Mouse (Mus musculus) neural tube, embryonic 12.5 days (tissue): ENCODE data around the gene Hoxa2. TPM values are rescaled to one million over a fixed set of nuclear protein-coding genes. Genes with fewer than 3 reads are reported as not detected.
A peak's percentile ranks its signal among the peaks of the same experiment; 100 is the strongest.

Experiments
- ATAC-seq: fragments of 200-750 bp; cut with Nextera tagmentation; 2 replicates; pipeline ENCODE4 v1.8.0; 2017; ENCODE audit warnings: low read depth, mild to moderate bottlenecking, moderate TSS enrichment, moderate library complexity; ENCODE audit not compliant: low FRiP score
- H3K27ac ChIP-seq: fragments of 300-500 bp; sonication (generic); 2 replicates; pipeline ENCODE4 v1.5.1; 2016
- H3K27me3 ChIP-seq: fragments of 300-500 bp; sonication (generic); replicated peaks from 2 replicates; pipeline ENCODE4 v1.6.1; 2016; ENCODE audit warnings: mild to moderate bottlenecking
- H3K36me3 ChIP-seq: fragments of 300-500 bp; sonication (generic); 2 replicates; pipeline ENCODE4 v1.6.1; 2016; ENCODE audit warnings: mild to moderate bottlenecking
- H3K4me1 ChIP-seq: fragments of 300-500 bp; sonication (generic); 2 replicates; pipeline ENCODE4 v1.6.1; 2016
- H3K4me2 ChIP-seq: fragments of 300-500 bp; sonication (generic); replicated peaks from 2 replicates; pipeline ENCODE4 v1.6.1; 2016; ENCODE audit warnings: mild to moderate bottlenecking
- H3K4me3 ChIP-seq: fragments of 300-500 bp; sonication (generic); 2 replicates; pipeline ENCODE4 v1.5.1; 2016
- H3K9ac ChIP-seq: fragments of 300-500 bp; sonication (generic); 2 replicates; pipeline ENCODE4 v1.6.1; 2016; ENCODE audit warnings: mild to moderate bottlenecking
- H3K9me3 ChIP-seq: fragments of 300-500 bp; sonication (generic); 2 replicates; pipeline ENCODE4 v1.6.1; 2016; ENCODE audit warnings: mild to moderate bottlenecking
- WGBS: fragments of 180-500 bp; shearing (Covaris S2); methylation state at CpG from one replicate; pipeline ENCODE4 v1.1.7; 2016; 5-methylcytosine and 5-hydroxymethylcytosine counted together
- polyA plus RNA-seq: library from polyadenylated mRNA; unstranded; fragments of >200 nt; fragmentation: Nextera tagmentation; extraction: Ambion mirVana; gene quantifications from 2 replicates; pipeline ENCODE4 v1.2.1, GENCODE M21; 2016

Hoxa2 gene
- polyA plus RNA-seq, 1 experiment from 2014 or later: 25.6 TPM

DNA sequence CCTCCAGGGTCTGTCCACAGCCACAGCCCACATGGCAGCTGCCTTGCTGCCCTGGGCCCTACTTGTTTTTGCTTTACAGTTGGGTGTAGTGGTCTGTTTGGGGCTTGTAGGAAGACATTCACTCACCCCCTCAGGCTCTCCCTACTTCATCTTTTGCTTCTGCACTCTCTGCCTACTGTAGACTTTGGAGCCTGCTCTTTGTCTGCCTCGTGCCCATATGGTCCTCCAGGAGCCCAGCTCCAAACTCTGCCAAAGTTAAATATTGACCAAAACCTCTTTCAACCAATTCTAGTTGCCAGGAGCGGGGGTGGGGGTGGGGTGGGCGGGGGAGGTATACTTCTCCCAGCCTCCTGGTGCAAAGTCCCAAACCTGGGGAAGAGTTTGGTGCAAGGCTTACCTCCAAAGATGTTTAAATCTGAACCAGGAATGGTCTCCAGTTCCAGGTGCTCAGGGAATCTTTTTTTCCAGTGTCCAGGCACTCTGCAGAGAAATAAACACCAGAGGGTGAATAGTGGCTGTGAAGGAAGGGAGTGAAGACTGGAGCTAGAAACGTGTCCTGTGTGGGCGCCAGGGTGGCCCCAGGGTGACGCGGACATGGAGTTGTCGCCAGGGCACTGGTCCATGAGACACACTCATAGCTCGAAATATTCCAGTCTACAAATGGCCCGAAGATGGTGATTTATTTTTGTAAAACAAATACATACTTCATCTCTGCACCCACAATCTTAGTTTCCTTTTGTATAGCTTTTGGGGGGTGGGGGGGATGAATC is 18.9 kb upstream of the Hoxa2 start:
- Histone ChIP-seq H3K27me3 (no peaks in the 10 kb centered on the region), H3K4me2 (peak overlapping the region; percentile 99), H3K9ac (peak overlapping the region; percentile 33), H3K4me3 (no peak overlapping the region), H3K9me3 (no peaks in the 10 kb centered on the region), H3K36me3 (peaks cover 14% of the 10 kb centered on the region), H3K27ac (peak overlapping the region; percentile 77), H3K4me1 (peaks cover 99% of the 10 kb centered on the region)
- ATAC-seq: no peak
- WGBS: 10% methylated on average over 10 of the region's 10 CpGs

DNA sequence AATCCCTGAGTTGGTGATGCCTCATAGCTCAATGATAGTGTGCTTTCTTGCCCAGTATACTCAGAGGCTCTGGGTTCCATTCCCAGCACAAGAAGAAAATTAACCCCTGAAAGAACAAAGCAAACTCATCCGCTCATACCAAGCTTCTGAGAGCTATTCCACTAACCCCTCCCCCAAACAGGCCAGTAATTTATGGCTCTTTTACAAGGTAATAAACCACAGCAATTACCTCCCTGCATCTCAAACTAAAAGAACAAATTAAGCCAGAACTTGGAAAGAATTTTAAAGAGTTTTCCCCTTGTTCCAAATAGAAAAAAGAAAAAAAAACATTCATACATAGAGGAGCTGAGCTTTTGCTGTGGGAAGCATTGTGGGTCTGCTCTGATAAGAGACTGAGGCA is 18.2 kb upstream of the Hoxa2 start:
- peak overlapping the region; percentile 77; the same call in 1 of the 2 replicates for H3K27ac ChIP-seq
- no peaks in the 10 kb centered on the region for H3K9me3 ChIP-seq
- no peak overlapping the region for H3K4me3 ChIP-seq
- peak overlapping the region; percentile 33; the same call in 1 of the 2 replicates for H3K9ac ChIP-seq
- peak overlapping the region; percentile 99 for H3K4me2 ChIP-seq
- H3K36me3 ChIP-seq: peaks cover 14% of the 10 kb centered on the region
- H3K27me3 ChIP-seq: no peaks in the 10 kb centered on the region
- no peak for ATAC-seq
- 21% methylated on average over 1 of the region's 1 CpGs for WGBS
- peaks cover 98% of the 10 kb centered on the region for H3K4me1 ChIP-seq

DNA sequence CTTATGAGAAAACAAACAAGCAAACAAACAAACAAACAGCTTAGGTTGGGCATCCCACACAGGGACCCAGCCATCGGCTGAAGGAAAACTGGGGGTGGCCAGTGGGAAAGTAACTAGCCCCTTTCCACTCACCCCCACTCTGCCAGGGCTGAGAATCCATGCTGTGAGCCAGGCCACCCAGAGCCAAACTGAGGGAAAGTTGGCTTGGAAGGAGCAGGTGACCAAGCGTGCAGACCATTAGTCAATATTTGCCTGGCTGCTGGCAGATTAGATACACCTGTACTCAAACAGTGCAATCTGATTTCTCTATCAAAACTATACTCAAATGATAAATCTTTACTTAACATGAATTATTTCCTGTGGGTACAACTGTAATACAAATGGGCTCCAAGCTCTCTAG is 17.4 kb upstream of the Hoxa2 start:
- WGBS: 16% methylated on average over 2 of the region's 2 CpGs
- Histone ChIP-seq H3K4me3 (no peak overlapping the region), H3K9me3 (no peaks in the 10 kb centered on the region), H3K36me3 (peaks cover 14% of the 10 kb centered on the region), H3K4me1 (peaks cover 98% of the 10 kb centered on the region), H3K9ac (0 out of 2 replicates have a peak overlapping the region, but pooled peaks have one; percentile 4), H3K4me2 (peak overlapping the region; percentile 99), H3K27me3 (no peaks in the 10 kb centered on the region), H3K27ac (no peak overlapping the region)
- ATAC-seq: no peak

DNA sequence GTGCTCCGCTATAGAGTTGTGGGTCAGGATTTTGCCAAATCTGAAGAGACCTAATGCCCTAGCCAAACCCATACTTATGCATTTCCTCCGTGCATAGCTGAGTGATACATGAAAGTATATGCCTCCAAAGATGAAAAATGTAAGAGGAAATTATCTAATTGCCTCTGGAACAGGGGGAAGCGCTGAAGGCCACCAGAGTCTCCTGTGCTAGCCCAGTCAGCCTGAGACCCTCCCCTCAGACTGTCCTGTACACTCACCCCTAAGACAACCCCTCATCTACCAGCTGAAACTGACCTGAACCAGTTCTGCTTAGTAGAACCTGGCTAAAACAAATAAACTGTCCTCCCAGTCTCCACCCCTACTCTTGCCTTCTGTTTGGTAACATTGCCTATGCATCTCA is 16.1 kb upstream of the Hoxa2 start:
- peak overlapping the region; percentile 99 for H3K4me2 ChIP-seq
- peak overlapping the region; percentile 78 for H3K4me3 ChIP-seq
- 9% methylated on average over 3 of the region's 3 CpGs for WGBS
- ATAC-seq: no peak
- H3K4me1 ChIP-seq: peaks cover 93% of the 10 kb centered on the region
- peaks cover 14% of the 10 kb centered on the region for H3K36me3 ChIP-seq
- peak overlapping the region; percentile 100 for H3K27ac ChIP-seq
- H3K27me3 ChIP-seq: no peaks in the 10 kb centered on the region
- peak overlapping the region; percentile 93 for H3K9ac ChIP-seq
- H3K9me3 ChIP-seq: no peaks in the 10 kb centered on the region

DNA sequence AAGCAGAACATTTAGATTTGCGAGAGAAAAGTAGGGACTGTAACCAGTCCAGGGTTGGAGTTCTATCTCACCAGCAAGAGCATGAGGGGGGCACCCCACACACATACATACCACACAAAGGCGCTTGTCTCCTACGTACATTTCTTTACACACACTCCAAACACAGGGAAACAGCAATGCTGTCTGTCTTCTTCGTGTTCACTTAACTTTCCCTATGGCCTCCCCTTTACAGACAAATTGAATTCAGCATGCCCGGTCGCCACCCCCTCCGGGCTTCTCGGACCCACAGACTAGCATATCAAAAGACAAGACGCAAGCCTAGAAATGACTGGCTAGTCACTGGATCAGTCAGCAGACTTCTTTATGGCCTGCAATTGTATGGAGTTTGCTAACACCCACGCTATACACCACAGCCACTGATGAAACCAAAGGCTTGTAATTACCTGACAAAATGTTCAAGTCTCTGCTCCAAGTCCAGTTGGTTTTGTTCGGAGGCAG is 15.6 kb upstream of the Hoxa2 start:
- peaks cover 14% of the 10 kb centered on the region for H3K36me3 ChIP-seq
- H3K4me2 ChIP-seq: peak overlapping the region; percentile 99
- H3K4me3 ChIP-seq: peak overlapping the region; percentile 78
- H3K27ac ChIP-seq: peak overlapping the region; percentile 100
- 3% methylated on average over 11 of the region's 11 CpGs for WGBS
- no peak for ATAC-seq
- no peaks in the 10 kb centered on the region for H3K9me3 ChIP-seq
- peaks cover 92% of the 10 kb centered on the region for H3K4me1 ChIP-seq
- H3K9ac ChIP-seq: peak overlapping the region; percentile 93
- no peaks in the 10 kb centered on the region for H3K27me3 ChIP-seq

DNA sequence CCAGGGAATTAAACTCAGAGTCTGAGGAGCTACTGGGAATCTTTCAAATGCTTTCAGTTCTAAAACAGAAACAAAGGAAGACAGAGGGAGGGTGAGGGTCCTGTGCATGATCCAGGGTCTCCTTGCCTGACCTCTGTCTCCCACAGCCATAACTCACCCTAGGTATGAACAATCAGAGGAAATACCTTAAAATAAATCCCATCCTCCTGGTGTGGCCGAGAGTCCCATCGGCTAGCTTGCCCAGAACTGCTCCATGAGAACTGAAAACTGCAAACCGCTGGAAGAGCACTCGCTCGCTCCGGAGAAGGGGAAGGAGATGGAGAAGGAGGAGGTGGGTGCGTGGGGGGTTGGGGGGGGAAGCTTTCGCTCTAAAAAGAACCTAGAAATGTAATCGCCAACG is 15.1 kb upstream of the Hoxa2 start:
- ATAC-seq: no peak
- Histone ChIP-seq H3K36me3 (peaks cover 14% of the 10 kb centered on the region), H3K9ac (peak overlapping the region; percentile 93), H3K27ac (peak overlapping the region; percentile 100), H3K4me1 (peaks cover 91% of the 10 kb centered on the region), H3K4me2 (peak overlapping the region; percentile 99), H3K4me3 (peak overlapping the region; percentile 78), H3K9me3 (no peaks in the 10 kb centered on the region), H3K27me3 (no peaks in the 10 kb centered on the region)
- 2% methylated on average over 10 of the region's 10 CpGs for WGBS

DNA sequence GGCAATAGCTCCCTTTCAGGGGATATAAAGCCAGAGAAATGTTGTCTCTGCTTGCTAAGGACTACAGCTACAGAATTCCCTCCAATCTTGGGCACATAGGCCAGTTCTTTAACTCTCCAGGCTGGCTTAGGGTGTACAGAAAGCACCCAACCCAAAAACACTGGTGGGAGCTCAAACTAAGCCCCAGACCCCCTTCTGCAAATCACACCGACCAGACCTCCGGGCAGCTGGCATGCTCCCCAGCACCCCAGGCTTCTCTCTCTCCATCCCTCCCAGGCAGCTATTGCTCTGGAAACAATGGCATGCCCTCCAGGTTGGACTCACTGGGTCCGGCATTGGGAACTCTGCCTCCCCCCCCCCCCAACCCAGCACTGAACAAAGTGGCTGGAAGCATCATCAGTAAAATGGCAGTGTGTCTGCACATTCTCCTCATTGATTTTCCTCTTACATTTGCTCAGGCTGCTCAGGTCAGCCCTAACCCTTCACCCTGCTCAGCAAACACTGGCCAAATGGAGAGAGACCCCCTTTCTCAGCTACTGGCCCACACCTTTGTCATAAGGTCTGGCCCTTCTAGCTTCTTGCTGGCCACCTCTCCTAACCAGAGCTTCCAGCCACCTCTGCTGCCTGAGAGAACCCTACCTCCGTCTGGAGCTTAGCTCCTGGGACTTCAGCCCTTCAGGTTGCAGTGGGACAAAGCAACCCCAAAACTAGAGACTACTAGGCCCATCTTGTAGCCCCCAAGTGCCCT is 14.5 kb upstream of the Hoxa2 start:
- Histone ChIP-seq H3K9me3 (no peaks in the 10 kb centered on the region), H3K4me1 (peaks cover 88% of the 10 kb centered on the region), H3K4me3 (peak overlapping the region; percentile 78), H3K9ac (peak overlapping the region; percentile 93), H3K36me3 (peaks cover 14% of the 10 kb centered on the region), H3K27ac (peak overlapping the region; percentile 100), H3K27me3 (no peaks in the 10 kb centered on the region), H3K4me2 (peak overlapping the region; percentile 99)
- under 1% methylated on average over 4 of the region's 4 CpGs for WGBS
- ATAC-seq: no peak

DNA sequence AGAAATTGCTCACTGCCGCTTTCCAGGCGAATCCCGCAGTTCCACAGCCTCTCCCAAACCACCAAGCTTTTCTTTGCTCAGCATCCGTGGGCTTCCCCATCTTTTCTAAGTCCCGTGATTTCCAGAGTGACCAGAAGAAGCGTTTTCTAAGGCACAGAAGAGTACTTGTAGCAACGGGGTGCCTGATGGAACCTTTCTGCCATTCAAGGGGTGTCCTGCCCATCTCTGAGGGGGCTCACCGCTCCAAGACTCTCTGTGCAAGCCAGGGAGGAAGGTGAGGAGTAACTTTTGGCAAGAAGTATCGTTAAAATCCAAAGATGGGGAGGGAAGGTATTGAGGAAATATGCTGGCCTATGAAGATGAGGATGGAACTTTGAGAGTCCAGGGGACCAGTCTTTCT is 13.2 kb upstream of the Hoxa2 start:
- ATAC-seq: no peak
- peaks cover 85% of the 10 kb centered on the region for H3K4me1 ChIP-seq
- H3K27me3 ChIP-seq: no peaks in the 10 kb centered on the region
- no peaks in the 10 kb centered on the region for H3K9me3 ChIP-seq
- peak overlapping the region; percentile 99 for H3K4me2 ChIP-seq
- H3K4me3 ChIP-seq: peak overlapping the region; percentile 78
- peak overlapping the region; percentile 100 for H3K27ac ChIP-seq
- H3K9ac ChIP-seq: peak overlapping the region; percentile 93
- H3K36me3 ChIP-seq: peaks cover 14% of the 10 kb centered on the region
- 3% methylated on average over 9 of the region's 9 CpGs for WGBS

DNA sequence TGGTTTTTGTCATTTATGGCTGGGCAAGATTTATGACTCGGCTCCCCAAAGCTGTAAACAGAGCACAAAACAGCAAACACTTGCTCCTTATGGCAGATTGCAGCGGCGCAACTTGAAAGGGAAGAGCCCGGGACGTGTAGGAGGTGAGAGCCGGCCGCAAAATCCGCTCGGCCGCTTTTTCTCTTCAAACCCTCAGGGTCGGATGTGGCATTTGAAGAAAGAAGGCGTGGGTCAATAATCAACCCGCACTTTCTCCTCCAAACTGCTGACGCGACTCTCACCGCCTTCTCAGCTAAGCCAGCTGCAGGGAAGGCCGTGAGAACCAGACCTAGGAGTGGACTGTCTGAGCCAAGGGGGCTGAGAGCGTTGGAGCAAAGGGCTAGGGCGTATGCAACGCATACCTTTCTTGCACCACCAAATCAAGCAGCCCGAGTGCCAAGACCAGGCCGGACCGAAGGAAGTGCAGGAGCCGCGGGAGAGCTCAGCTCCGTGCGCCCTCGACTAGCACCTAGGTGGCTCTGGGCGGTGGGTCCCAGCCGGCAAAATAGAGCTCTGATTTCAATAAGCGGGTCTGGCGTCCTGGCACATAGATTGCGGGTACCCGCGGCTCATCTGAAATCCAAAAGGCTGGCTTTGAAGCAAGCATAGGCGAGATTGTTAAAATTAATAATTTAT is 12.6 kb upstream of the Hoxa2 start, which contains the start of gene 5730596B20Rik:
5730596B20Rik (plus strand) TSS at position 438 of the 675 bp plus-strand sequence.
- ATAC-seq: peak; percentile 38
- under 1% methylated on average over 36 of the region's 36 CpGs for WGBS
- peak within 1 kb of the TSS; percentile 93 for H3K9ac ChIP-seq

DNA sequence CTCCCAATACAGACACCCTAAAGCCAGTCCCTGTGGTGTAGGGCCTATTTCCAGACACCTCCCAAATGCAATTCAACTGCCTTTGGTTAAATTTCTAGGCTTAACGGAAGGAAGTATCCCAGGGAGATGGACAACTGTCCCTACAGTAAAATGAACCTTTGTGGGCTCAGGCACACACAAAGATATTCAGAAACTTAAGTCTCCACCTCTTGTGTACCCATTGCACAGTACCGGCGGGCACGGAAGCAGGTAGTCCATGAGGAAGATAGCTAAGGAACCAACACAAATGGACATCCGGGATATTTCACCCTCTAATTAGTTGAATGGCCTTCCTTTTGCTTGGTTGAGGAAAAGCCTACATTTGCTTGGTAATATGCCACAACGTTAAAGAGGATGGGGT is 11.8 kb upstream of the Hoxa2 start:
- ATAC-seq: no peak
- Histone ChIP-seq H3K36me3 (peaks cover 13% of the 10 kb centered on the region; the same call in 1 of the 2 replicates), H3K27ac (peak overlapping the region; percentile 100), H3K27me3 (no peaks in the 10 kb centered on the region), H3K4me2 (peak overlapping the region; percentile 99), H3K9me3 (no peaks in the 10 kb centered on the region), H3K4me1 (peaks cover 83% of the 10 kb centered on the region), H3K9ac (peak overlapping the region; percentile 93), H3K4me3 (peak overlapping the region; percentile 78)
- WGBS: under 1% methylated on average over 6 of the region's 6 CpGs

More for the DNA sequence above, 12.6 kb upstream of the Hoxa2 start, which contains the start of gene 5730596B20Rik:
- peak within 1 kb of the TSS; percentile 100 for H3K27ac ChIP-seq
- no peaks in the 10 kb centered on the region for H3K9me3 ChIP-seq
- H3K36me3 ChIP-seq: peaks cover 15% of the 10 kb centered on the region
- H3K27me3 ChIP-seq: no peaks in the 10 kb centered on the region
- peak within 1 kb of the TSS; percentile 99 for H3K4me2 ChIP-seq
- peak within 1 kb of the TSS; percentile 78 for H3K4me3 ChIP-seq
- peaks cover 83% of the 10 kb centered on the region for H3K4me1 ChIP-seq

DNA sequence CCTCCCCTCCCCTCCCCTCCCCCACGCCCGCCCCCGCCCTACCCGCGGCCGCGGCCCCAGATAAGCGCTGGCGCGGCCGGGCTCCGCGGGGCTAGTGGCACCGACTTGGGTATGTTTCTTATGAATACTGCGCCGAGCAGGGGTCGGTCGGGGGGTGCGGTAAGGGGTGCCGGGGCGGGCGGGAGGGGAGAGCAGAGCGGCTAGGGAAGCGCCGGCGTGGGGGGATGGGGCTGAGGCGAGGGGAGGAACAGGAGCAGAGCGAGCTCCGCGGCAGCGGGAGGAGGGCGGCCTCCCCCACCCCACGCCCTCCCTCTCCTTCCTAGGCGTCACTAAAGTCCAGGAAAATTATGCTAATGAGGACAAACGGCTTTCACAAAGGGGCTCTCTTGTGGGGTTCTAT is 11.2 kb upstream of the Hoxa2 start:
- H3K4me1 ChIP-seq: peaks cover 83% of the 10 kb centered on the region
- H3K9ac ChIP-seq: peak overlapping the region; percentile 93
- 3% methylated on average over 22 of the region's 35 CpGs for WGBS
- H3K4me2 ChIP-seq: peak overlapping the region; percentile 99
- no peaks in the 10 kb centered on the region for H3K27me3 ChIP-seq
- H3K4me3 ChIP-seq: peak overlapping the region; percentile 78
- peak overlapping the region; percentile 100 for H3K27ac ChIP-seq
- peak; percentile 55 for ATAC-seq
- peaks cover 7% of the 10 kb centered on the region; the same call in 1 of the 2 replicates for H3K36me3 ChIP-seq
- no peaks in the 10 kb centered on the region for H3K9me3 ChIP-seq
